ENCODE assay signal across 31 mouse cellular contexts in the genomic region with DNA sequence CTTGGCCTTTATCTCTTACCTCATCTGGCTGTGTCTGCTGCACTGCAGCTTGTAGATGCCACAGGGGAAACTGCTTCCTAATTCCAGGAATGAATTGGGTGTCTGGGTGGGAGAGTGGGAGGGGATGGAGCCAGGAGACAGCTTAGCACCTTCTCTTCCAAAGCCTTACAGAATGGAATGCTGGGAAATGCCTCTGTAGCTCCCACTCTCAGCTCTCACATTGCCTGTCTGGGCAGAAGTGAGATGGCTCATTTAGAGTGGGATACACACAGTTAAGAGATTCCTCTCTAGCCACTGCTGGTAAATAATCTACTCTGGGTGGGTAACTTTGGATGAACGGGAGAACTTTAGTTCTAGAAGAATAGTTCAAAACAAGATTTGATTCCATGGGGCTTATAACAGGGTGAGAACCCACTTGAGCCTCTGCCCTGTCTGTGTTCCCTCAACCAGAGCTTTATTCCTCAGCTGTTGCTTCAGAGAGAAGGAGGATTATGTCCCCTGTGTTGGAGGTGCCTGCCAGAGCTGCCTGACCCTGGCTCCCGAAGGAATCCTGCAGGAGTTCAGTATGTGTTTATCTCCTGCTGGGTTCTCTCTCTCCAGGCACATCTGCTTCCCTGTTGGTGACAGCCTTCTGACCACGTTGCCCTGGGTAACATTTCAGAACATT. TPM values are rescaled to one million over a fixed set of nuclear protein-coding genes. Genes with fewer than 3 reads are reported as not detected.
DNase-seq lines count a peak whose midpoint lies in the region; ATAC-seq lines count a peak whose summit lies in the region.
"Had no signal": no experiment of that assay in that cellular context is flagged by ENCODE, and none has a peak within 500 bp of the region (broad histone marks: within the 10 kb centered on the region; RNA-seq: fewer than 3 reads in every experiment).

No protein-coding gene starts in this region.

- no peaks in the 10 kb centered on the region for H3K27me3 ChIP-seq in hindbrain, embryonic 13.5 days
- H3K27me3 ChIP-seq in hindbrain, embryonic 10.5 days (ENCODE audit: insufficient read depth, poor library complexity, severe bottlenecking): no peaks in the 10 kb centered on the region
- no peaks in the 10 kb centered on the region for H3K27me3 ChIP-seq in neural tube, embryonic 13.5 days
- no peaks in the 10 kb centered on the region for H3K27me3 ChIP-seq in neural tube, embryonic 15.5 days (replicated peaks)
- H3K27me3 ChIP-seq in forebrain, embryonic 10.5 days (ENCODE audit: poor library complexity, severe bottlenecking): no peaks in the 10 kb centered on the region
- H3K27me3 ChIP-seq: embryonic facial prominence, embryonic 13.5 days; forebrain, embryonic 12.5 days; intestine, embryonic 15.5 days; limb, embryonic 13.5 days; lung, embryonic 15.5 days; midbrain, embryonic 15.5 days; neural tube, embryonic 12.5 days had no signal

- H3K4me2 ChIP-seq in hindbrain, embryonic 13.5 days: no peak overlapping the region
- no peak overlapping the region for H3K4me2 ChIP-seq in neural tube, embryonic 13.5 days
- no peak overlapping the region for H3K4me2 ChIP-seq in neural tube, embryonic 15.5 days
- H3K4me2 ChIP-seq: embryonic facial prominence, embryonic 13.5 days; forebrain, embryonic 12.5 days; intestine, embryonic 15.5 days; limb, embryonic 13.5 days; liver, embryonic 11.5 days; lung, embryonic 15.5 days; midbrain, embryonic 15.5 days; neural tube, embryonic 12.5 days had no signal

- H3K4me3 ChIP-seq in hindbrain, embryonic 13.5 days: no peak overlapping the region
- no peak overlapping the region for H3K4me3 ChIP-seq in hindbrain, embryonic 10.5 days
- no peak overlapping the region for H3K4me3 ChIP-seq in neural tube, embryonic 13.5 days
- no peak overlapping the region for H3K4me3 ChIP-seq in neural tube, embryonic 15.5 days (replicated peaks)
- H3K4me3 ChIP-seq in forebrain, embryonic 10.5 days: no peak overlapping the region
- H3K4me3 ChIP-seq: embryonic facial prominence, embryonic 13.5 days; erythroblast, embryonic 14.5 days; forebrain, embryonic 12.5 days; intestine, embryonic 15.5 days; layer of hippocampus, adult 2 months; limb, embryonic 13.5 days; lung, embryonic 15.5 days; midbrain, embryonic 10.5 days; midbrain, embryonic 15.5 days; myocyte; neural tube, embryonic 12.5 days had no signal

- peaks cover 8% of the 10 kb centered on the region for H3K4me1 ChIP-seq in hindbrain, embryonic 13.5 days (replicated peaks)
- peaks cover 12% of the 10 kb centered on the region for H3K4me1 ChIP-seq in hindbrain, embryonic 10.5 days (replicated peaks)
- peaks cover 24% of the 10 kb centered on the region for H3K4me1 ChIP-seq in neural tube, embryonic 13.5 days (replicated peaks)
- peaks cover 10% of the 10 kb centered on the region for H3K4me1 ChIP-seq in neural tube, embryonic 15.5 days
- peaks cover 15% of the 10 kb centered on the region for H3K4me1 ChIP-seq in forebrain, embryonic 10.5 days
- H3K4me1 ChIP-seq: intestine, embryonic 15.5 days; lung, embryonic 15.5 days; midbrain, embryonic 15.5 days; neural tube, embryonic 12.5 days had no signal

- peak; percentile 62 for ATAC-seq in frontal cortex, adult (ENCODE audit: low TSS enrichment)
- no peak for ATAC-seq in hindbrain, embryonic 13.5 days (ENCODE audit: low FRiP score)
- no peak for ATAC-seq in neural tube, embryonic 13.5 days (ENCODE audit: low read depth)
- ATAC-seq in neural tube, embryonic 15.5 days (ENCODE audit: low FRiP score): no peak; the same call in 1 of the 2 replicates
- ATAC-seq: forebrain, postnatal 0 days; hindbrain, embryonic 16.5 days; intestine, embryonic 15.5 days; midbrain, embryonic 15.5 days had no signal

- WGBS in hindbrain, embryonic 13.5 days: 20% methylated on average over 3 of the region's 3 CpGs
- WGBS in hindbrain, embryonic 10.5 days: 17% methylated on average over 3 of the region's 3 CpGs
- WGBS in neural tube, embryonic 13.5 days: 19% methylated on average over 3 of the region's 3 CpGs
- 17% methylated on average over 3 of the region's 3 CpGs for WGBS in neural tube, embryonic 15.5 days
- 17% methylated on average over 3 of the region's 3 CpGs for WGBS in forebrain, embryonic 10.5 days

- H3K36me3 ChIP-seq in hindbrain, embryonic 13.5 days: no peaks in the 10 kb centered on the region
- H3K36me3 ChIP-seq in hindbrain, embryonic 10.5 days: no peaks in the 10 kb centered on the region
- no peaks in the 10 kb centered on the region for H3K36me3 ChIP-seq in neural tube, embryonic 13.5 days
- H3K36me3 ChIP-seq in neural tube, embryonic 15.5 days: no peaks in the 10 kb centered on the region
- no peaks in the 10 kb centered on the region for H3K36me3 ChIP-seq in forebrain, embryonic 10.5 days (replicated peaks)
- H3K36me3 ChIP-seq: embryonic facial prominence, embryonic 13.5 days; forebrain, embryonic 12.5 days; intestine, embryonic 15.5 days; limb, embryonic 13.5 days; lung, embryonic 15.5 days; midbrain, embryonic 10.5 days; midbrain, embryonic 15.5 days; neural tube, embryonic 12.5 days had no signal

- H3K9me3 ChIP-seq in hindbrain, embryonic 13.5 days: no peaks in the 10 kb centered on the region
- H3K9me3 ChIP-seq in hindbrain, embryonic 10.5 days: no peaks in the 10 kb centered on the region
- H3K9me3 ChIP-seq in neural tube, embryonic 13.5 days: no peaks in the 10 kb centered on the region
- no peaks in the 10 kb centered on the region for H3K9me3 ChIP-seq in neural tube, embryonic 15.5 days (replicated peaks)
- H3K9me3 ChIP-seq in forebrain, embryonic 10.5 days: no peaks in the 10 kb centered on the region
- H3K9me3 ChIP-seq: embryonic facial prominence, embryonic 13.5 days; forebrain, embryonic 12.5 days; intestine, embryonic 15.5 days; limb, embryonic 13.5 days; lung, embryonic 15.5 days; midbrain, embryonic 10.5 days; midbrain, embryonic 15.5 days; neural tube, embryonic 12.5 days had no signal

- H3K27ac ChIP-seq in hindbrain, embryonic 13.5 days: no peak overlapping the region
- H3K27ac ChIP-seq in hindbrain, embryonic 10.5 days: no peak overlapping the region
- peak overlapping the region; percentile 33; the same call in 1 of the 2 replicates for H3K27ac ChIP-seq in neural tube, embryonic 13.5 days (replicated peaks)
- H3K27ac ChIP-seq in neural tube, embryonic 15.5 days (replicated peaks): no peak overlapping the region
- H3K27ac ChIP-seq in forebrain, embryonic 10.5 days: no peak overlapping the region
- H3K27ac ChIP-seq: embryonic facial prominence, embryonic 13.5 days; forebrain, embryonic 12.5 days; intestine, embryonic 15.5 days; layer of hippocampus, adult 2 months; limb, embryonic 13.5 days; lung, embryonic 15.5 days; midbrain, embryonic 10.5 days; midbrain, embryonic 15.5 days; neural tube, embryonic 12.5 days had no signal

- no peak for DNase-seq in frontal cortex, postnatal 25 days (ENCODE audit: low spot score in 2 of 2)
- no peak for DNase-seq in hindbrain, embryonic 10.5 days (ENCODE audit: low spot score)
- peak; percentile 29 for DNase-seq in telencephalon, adult 2 months (ENCODE audit: low read depth, low spot score)
- no peak for DNase-seq in forebrain, embryonic 10.5 days (ENCODE audit: extremely low spot score, low spot score)
- DNase-seq: adrenal gland, postnatal 14 days; cerebellum, adult 11-12 months; cerebellum, adult 9-11 months; embryo, embryonic 11 days; forebrain, postnatal 0 days; kidney, adult 9 months; kidney, postnatal 36 days; thymus, postnatal 4 days had no signal

- peak overlapping the region; percentile 35; the same call in 1 of the 2 replicates for H3K9ac ChIP-seq in hindbrain, embryonic 13.5 days
- no peak overlapping the region for H3K9ac ChIP-seq in neural tube, embryonic 13.5 days
- no peak overlapping the region for H3K9ac ChIP-seq in neural tube, embryonic 15.5 days (replicated peaks)
- H3K9ac ChIP-seq: embryonic facial prominence, embryonic 13.5 days; forebrain, embryonic 12.5 days; forebrain, postnatal 0 days; intestine, embryonic 15.5 days; limb, embryonic 13.5 days; lung, embryonic 15.5 days; midbrain, embryonic 15.5 days; neural tube, embryonic 12.5 days had no signal

RNA-seq across cellular contexts. Expression of a gene that starts 4.7 kb away (rescaled TPM):
- polyA plus RNA-seq in hindbrain, embryonic 13.5 days (2015; fragmentation: Nextera tagmentation; extraction: Ambion mirVana): not detected in 2 replicates
- 0.06 and 0.26 TPM in 2 replicates for polyA plus RNA-seq in hindbrain, embryonic 10.5 days (2016; fragmentation: Nextera tagmentation; extraction: Ambion mirVana)
- not detected in 2 replicates for polyA plus RNA-seq in neural tube, embryonic 13.5 days (2015; fragmentation: Nextera tagmentation; extraction: Ambion mirVana)
- polyA plus RNA-seq in neural tube, embryonic 15.5 days (2015; fragmentation: Nextera tagmentation; extraction: Ambion mirVana): 0.24 TPM in 1 of 2 replicates, not detected in the other
- not detected in 2 replicates for polyA plus RNA-seq in forebrain, embryonic 10.5 days (2016; fragmentation: Nextera tagmentation; extraction: Ambion mirVana)
- polyA plus RNA-seq: embryonic facial prominence, embryonic 13.5 days; erythroblast, embryonic 14.5 days; intestine, embryonic 15.5 days; limb, embryonic 13.5 days; liver, embryonic 11.5 days; liver, embryonic 16.5 days; midbrain, embryonic 10.5 days; myocyte; neural tube, embryonic 12.5 days; thymus, postnatal 0 days had no signal

RNA-seq across cellular contexts. Expression of a gene that starts 29.3 kb away (rescaled TPM):
- polyA plus RNA-seq in hindbrain, embryonic 13.5 days (2015; fragmentation: Nextera tagmentation; extraction: Ambion mirVana): 41.4 and 45.0 TPM in 2 replicates
- polyA plus RNA-seq in hindbrain, embryonic 10.5 days (2016; fragmentation: Nextera tagmentation; extraction: Ambion mirVana): 19.5 and 19.7 TPM in 2 replicates
- 41.2 and 46.4 TPM in 2 replicates for polyA plus RNA-seq in neural tube, embryonic 13.5 days (2015; fragmentation: Nextera tagmentation; extraction: Ambion mirVana)
- polyA plus RNA-seq in neural tube, embryonic 15.5 days (2015; fragmentation: Nextera tagmentation; extraction: Ambion mirVana): 30.0 and 32.8 TPM in 2 replicates
- polyA plus RNA-seq in forebrain, embryonic 10.5 days (2016; fragmentation: Nextera tagmentation; extraction: Ambion mirVana): 16.7 and 18.4 TPM in 2 replicates
